Mouse (Mus musculus): ENCODE measurements around the gene Foxn1.

GRCm38 (mm10) chr11:78399680-78400079 lies 13.3 kb upstream of the Foxn1 start:
- TF ChIP-seq CTCF (IDR thresholded peaks at IDR 0.05; ENCODE audit: low read depth), result peak; percentile 84
- no peak for TF ChIP-seq EP300 (IDR thresholded peaks at IDR 0.05; ENCODE audit: low read depth)
